Comparison of ENCODE assay signal across 9 mouse cellular contexts in genomic region chr19:5529325-5530137, GRCm38 (mm10). TPM values are rescaled to one million over a fixed set of nuclear protein-coding genes. Genes with fewer than 3 reads are reported as not detected.
DNase-seq lines count a peak whose midpoint lies in the region; ATAC-seq and TF ChIP-seq lines count a peak whose summit lies in the region.
"Had no signal": no experiment of that assay in that cellular context is flagged by ENCODE, and none has a peak within 500 bp of the region (broad histone marks: within the 10 kb centered on the region; RNA-seq: fewer than 3 reads in every experiment).

No protein-coding gene starts in this region.

- no peak overlapping the region for H3K27ac ChIP-seq in heart, embryonic 12.5 days (ENCODE audit: poor library complexity, severe bottlenecking)
- peak overlapping the region; percentile 92 for H3K27ac ChIP-seq in kidney, embryonic 16.5 days (ENCODE audit: low read length)

- H3K9me3 ChIP-seq in heart, embryonic 12.5 days (replicated peaks), result no peaks in the 10 kb centered on the region
- no peaks in the 10 kb centered on the region for H3K9me3 ChIP-seq in kidney, embryonic 16.5 days (ENCODE audit: low read length)

- peak overlapping the region; percentile 53 for H3K4me2 ChIP-seq in heart, embryonic 12.5 days
- H3K4me2 ChIP-seq in kidney, embryonic 16.5 days (replicated peaks; ENCODE audit: low read depth, low read length), result peak overlapping the region; percentile 52

- H3K9ac ChIP-seq in heart, embryonic 12.5 days, result peak overlapping the region; percentile 51; the same call in 1 of the 2 replicates
- peak overlapping the region; percentile 52 for H3K9ac ChIP-seq in kidney, embryonic 16.5 days (replicated peaks; ENCODE audit: low read length)

- ATAC-seq in erythroblast, adult 5-6 weeks (replicated peaks; ENCODE audit: low FRiP score, poor library complexity, severe bottlenecking), result peak; percentile 97
- peak; percentile 91 for ATAC-seq in heart, embryonic 12.5 days (ENCODE audit: insufficient number of reproducible peaks, low FRiP score)
- peak; percentile 99 for ATAC-seq in kidney, embryonic 16.5 days (ENCODE audit: low FRiP score, low TSS enrichment)

- peaks cover 4% of the 10 kb centered on the region for H3K4me1 ChIP-seq in heart, embryonic 12.5 days (replicated peaks)
- H3K4me1 ChIP-seq in kidney, embryonic 16.5 days (ENCODE audit: insufficient read depth, low read length), result peaks cover 18% of the 10 kb centered on the region

- WGBS in heart, embryonic 12.5 days, result 18% methylated on average over 20 of the region's 20 CpGs
- 11% methylated on average over 20 of the region's 20 CpGs for WGBS in kidney, embryonic 16.5 days

- H3K36me3 ChIP-seq in heart, embryonic 12.5 days, result no peaks in the 10 kb centered on the region
- H3K36me3 ChIP-seq in kidney, embryonic 16.5 days (ENCODE audit: insufficient read depth, low read length), result no peaks in the 10 kb centered on the region

- peak; percentile 90 for DNase-seq in CD4-positive helper T cell, adult 2 months (ENCODE audit: low read depth, low spot score)
- DNase-seq in brain, embryonic 14.5 days (ENCODE audit: low read depth), result peak; percentile 90
- DNase-seq in liver, result peak; percentile 95
- DNase-seq in monocyte, adult 2 months (ENCODE audit: low read depth in 1 of 2, low spot score in 2 of 2), result peak; percentile 86 to 91
- peak; percentile 91 to 96 for DNase-seq in spleen, postnatal 14 days (ENCODE audit: low spot score in 2 of 2)

- peak; percentile 98 for TF ChIP-seq CTCF in brain, embryonic 14.5 days (IDR thresholded peaks at IDR 0.05; ENCODE audit: borderline replicate concordance, extremely low read depth, insufficient read depth, insufficient read length)

- H3K4me3 ChIP-seq in heart, embryonic 12.5 days, result peak overlapping the region; percentile 29; the same call in 1 of the 2 replicates
- H3K4me3 ChIP-seq in kidney, embryonic 16.5 days (ENCODE audit: low read length), result peak overlapping the region; percentile 21
- H3K4me3 ChIP-seq: erythroblast, embryonic 14.5 days had no signal

- TF ChIP-seq POLR2A in brain, embryonic 14.5 days (IDR thresholded peaks at IDR 0.05; ENCODE audit: borderline replicate concordance, extremely low read depth, insufficient read depth, insufficient read length, poor library complexity, severe bottlenecking), result no peak

- H3K27me3 ChIP-seq in heart, embryonic 12.5 days (replicated peaks), result peaks cover 28% of the 10 kb centered on the region
- H3K27me3 ChIP-seq in kidney, embryonic 16.5 days (ENCODE audit: insufficient read depth, low read length), result no peaks in the 10 kb centered on the region

RNA-seq across cellular contexts. Expression of gene Snx32, which starts 19.2 kb away (rescaled TPM):
- 92.3 and 123 TPM in 2 replicates for polyA plus RNA-seq in brain, embryonic 14.5 days (2012; rRNA removed)
- total RNA-seq in erythroblast, adult 5-6 weeks (2015; ENCODE audit: low replicate concordance), result 1.9 and 2.9 TPM in 2 replicates
- 11.7 and 13.4 TPM in 2 replicates for total RNA-seq in erythroblast, adult 5-6 weeks (2017; ENCODE audit: low replicate concordance)
- 16.3 and 16.9 TPM in 2 replicates for polyA plus RNA-seq in heart, embryonic 12.5 days (2016; fragmentation: Nextera tagmentation; extraction: Ambion mirVana)
- 9.9 and 10.6 TPM in 2 replicates for polyA plus RNA-seq in kidney, embryonic 16.5 days (2015; fragmentation: Nextera tagmentation; extraction: Ambion mirVana)

RNA-seq across cellular contexts. Expression of gene 1700020D05Rik, which starts 25.9 kb away (rescaled TPM):
- polyA plus RNA-seq in brain, embryonic 14.5 days (2012; rRNA removed), result 2.5 and 4.7 TPM in 2 replicates
- not detected in 2 replicates for total RNA-seq in erythroblast, adult 5-6 weeks (2015; ENCODE audit: low replicate concordance)
- total RNA-seq in erythroblast, adult 5-6 weeks (2017; ENCODE audit: low replicate concordance), result 1.1 and 1.3 TPM in 2 replicates
- 0.23 and 0.24 TPM in 2 replicates for polyA plus RNA-seq in heart, embryonic 12.5 days (2016; fragmentation: Nextera tagmentation; extraction: Ambion mirVana)
- polyA plus RNA-seq in kidney, embryonic 16.5 days (2015; fragmentation: Nextera tagmentation; extraction: Ambion mirVana), result not detected in 2 replicates

RNA-seq across cellular contexts. Expression of gene Ovol1, which starts 30.9 kb away (rescaled TPM):
- polyA plus RNA-seq in brain, embryonic 14.5 days (2012; rRNA removed), result 0.31 and 0.42 TPM in 2 replicates
- total RNA-seq in erythroblast, adult 5-6 weeks (2015; ENCODE audit: low replicate concordance), result not detected in 2 replicates
- not detected in 2 replicates for total RNA-seq in erythroblast, adult 5-6 weeks (2017; ENCODE audit: low replicate concordance)
- polyA plus RNA-seq in heart, embryonic 12.5 days (2016; fragmentation: Nextera tagmentation; extraction: Ambion mirVana), result not detected in 2 replicates
- 17.2 and 18.9 TPM in 2 replicates for polyA plus RNA-seq in kidney, embryonic 16.5 days (2015; fragmentation: Nextera tagmentation; extraction: Ambion mirVana)

RNA-seq across cellular contexts. Expression of gene Ap5b1, which starts 38.3 kb away (rescaled TPM):
- 2.6 and 4.5 TPM in 2 replicates for polyA plus RNA-seq in brain, embryonic 14.5 days (2012; rRNA removed)
- total RNA-seq in erythroblast, adult 5-6 weeks (2015; ENCODE audit: low replicate concordance), result 2.9 and 5.2 TPM in 2 replicates
- 1.8 and 4.7 TPM in 2 replicates for total RNA-seq in erythroblast, adult 5-6 weeks (2017; ENCODE audit: low replicate concordance)
- 2.2 and 2.5 TPM in 2 replicates for polyA plus RNA-seq in heart, embryonic 12.5 days (2016; fragmentation: Nextera tagmentation; extraction: Ambion mirVana)
- 10.9 and 11.5 TPM in 2 replicates for polyA plus RNA-seq in kidney, embryonic 16.5 days (2015; fragmentation: Nextera tagmentation; extraction: Ambion mirVana)

RNA-seq across cellular contexts. Expression of gene Cfl1, which starts 39.3 kb away (rescaled TPM):
- 1,637 and 1,665 TPM in 2 replicates for polyA plus RNA-seq in brain, embryonic 14.5 days (2012; rRNA removed)
- total RNA-seq in erythroblast, adult 5-6 weeks (2015; ENCODE audit: low replicate concordance), result 516 and 540 TPM in 2 replicates
- 293 and 380 TPM in 2 replicates for total RNA-seq in erythroblast, adult 5-6 weeks (2017; ENCODE audit: low replicate concordance)
- polyA plus RNA-seq in heart, embryonic 12.5 days (2016; fragmentation: Nextera tagmentation; extraction: Ambion mirVana), result 1,913 and 1,997 TPM in 2 replicates
- 2,772 and 2,914 TPM in 2 replicates for polyA plus RNA-seq in kidney, embryonic 16.5 days (2015; fragmentation: Nextera tagmentation; extraction: Ambion mirVana)

Comparison
In these comparisons a context has a peak if more than half of its experiments do, and no peak if none do; other contexts are left out.
1. RNA of gene Ovol1, which starts 30.9 kb away (polyA plus RNA-seq): 17.2 to 18.9 TPM in kidney, embryonic 16.5 days; 0.31 to 0.42 TPM in brain, embryonic 14.5 days and not detected in heart, embryonic 12.5 days; every median in the first group is over 10 times any median in the second.
2. Peak in every context shown above with its lines, with median percentiles within 50 percentile points of each other: DNase-seq and ATAC-seq.